Mouse (Mus musculus): ENCODE measurements at regions not wholly inside any gene's neighbourhood (a gene's known extent, or its start where the extent isn't known, plus 50 kb on each side); places are given as distances from the start of the nearest gene placed in this dataset.

- no peaks in the 10 kb centered on the region for H3K79me2 ChIP-seq (replicated peaks; ENCODE audit: control insufficient read depth, extremely low read depth, insufficient read depth, poor library complexity, severe bottlenecking)
These were observed 154.5 kb upstream of the Nmur2 start for GRCm38 (mm10) chr11:56195316-56195715.

GRCm38 (mm10) chr11:56193426-56193825 is 152.6 kb upstream of the Nmur2 start:
- dilution Hi-C loops (cut with MboI; ENCODE audit: extremely low pct_ligation_motif_present, extremely low pct_unique_long_range_greater_than_20kb, low sequenced_read_pairs) (no loop called here), in situ Hi-C loops (cut with MboI; ENCODE audit: low pct_ligation_motif_present, low pct_unique_long_range_greater_than_20kb, low sequenced_read_pairs) (no loop called here)
- TF ChIP-seq JUN (IDR thresholded peaks at IDR 0.05; ENCODE audit: insufficient read depth, low read depth, low read length) (no peak), NELFE (IDR thresholded peaks at IDR 0.05; ENCODE audit: low read depth, low read length) (no peak), MAFK (IDR thresholded peaks at IDR 0.05; ENCODE audit: insufficient replicate concordance, low read length) (no peak), RCOR1 (conservative IDR thresholded peaks at IDR 0.05; ENCODE audit: low read depth, low read length) (no peak), ZMIZ1 (IDR thresholded peaks at IDR 0.05; ENCODE audit: low read depth, low read length) (no peak), TBP (conservative IDR thresholded peaks at IDR 0.05; ENCODE audit: low read depth, low read length) (no peak), IRF4 (IDR thresholded peaks at IDR 0.05; ENCODE audit: low read depth, low read length) (no peak), GABPA (IDR thresholded peaks at IDR 0.05; ENCODE audit: insufficient replicate concordance, low read depth, low read length) (no peak), TCF12 (IDR thresholded peaks at IDR 0.05; ENCODE audit: low read depth, low read length) (no peak), RAD21 (IDR thresholded peaks at IDR 0.05; ENCODE audit: low read depth, low read length) (no peak), E2F4 (IDR thresholded peaks at IDR 0.05; ENCODE audit: insufficient replicate concordance, low read depth, low read length) (no peak), PAX5 (IDR thresholded peaks at IDR 0.05; ENCODE audit: low read length) (no peak), UBTF (IDR thresholded peaks at IDR 0.05; ENCODE audit: low read depth, low read length) (no peak), SMC3 (IDR thresholded peaks at IDR 0.05; ENCODE audit: low read depth, low read length) (no peak), EP300 (IDR thresholded peaks at IDR 0.05; ENCODE audit: low read length) (no peak), MXI1 (IDR thresholded peaks at IDR 0.05; ENCODE audit: low read depth, low read length) (no peak), ZNF384 (IDR thresholded peaks at IDR 0.05; ENCODE audit: low read depth, low read length) (no peak), KAT2A (IDR thresholded peaks at IDR 0.05; ENCODE audit: insufficient replicate concordance, low read length) (no peak)
- Histone ChIP-seq H3K4me3 (replicated peaks in 1 of 3; ENCODE audit: low read depth in 2 of 3, low read length in 2 of 3, poor library complexity in 1 of 3) (no peak overlapping the region), H3K4me1 (ENCODE audit: control insufficient read depth in 1 of 2, insufficient read depth in 2 of 2) (no peaks in the 10 kb centered on the region), H3K36me3 (replicated peaks in 1 of 2; ENCODE audit: control insufficient read depth in 1 of 2, insufficient read depth in 1 of 2, low read length in 1 of 2) (no peaks in the 10 kb centered on the region), H3K27me3 (replicated peaks) (peaks cover 2% of the 10 kb centered on the region), H3K9ac (ENCODE audit: insufficient read depth, low read depth) (no peak overlapping the region), H3K9me3 (replicated peaks; ENCODE audit: low read length) (no peaks in the 10 kb centered on the region), H3K27ac (ENCODE audit: insufficient read depth, low read depth) (no peak overlapping the region), H3K79me2 (replicated peaks; ENCODE audit: control insufficient read depth, extremely low read depth, insufficient read depth, poor library complexity, severe bottlenecking) (no peaks in the 10 kb centered on the region), H3K4me2 (ENCODE audit: insufficient read depth, low read depth, poor library complexity, severe bottlenecking) (no peak overlapping the region)
- DNase-seq (ENCODE audit: extremely low read depth) = no peak

More at GRCm38 (mm10) chr11:56195316-56195715, 154.5 kb upstream of the Nmur2 start:
- H3K36me3 ChIP-seq (replicated peaks in 1 of 2; ENCODE audit: control insufficient read depth in 1 of 2, insufficient read depth in 1 of 2, low read length in 1 of 2) = no peaks in the 10 kb centered on the region
- H3K4me1 ChIP-seq (ENCODE audit: control insufficient read depth in 1 of 2, insufficient read depth in 2 of 2) = no peaks in the 10 kb centered on the region
- H3K9ac ChIP-seq (ENCODE audit: insufficient read depth, low read depth) = no peak overlapping the region
- H3K27me3 ChIP-seq (replicated peaks) = peaks cover 2% of the 10 kb centered on the region
- TF ChIP-seq UBTF (IDR thresholded peaks at IDR 0.05; ENCODE audit: low read depth, low read length) (no peak), POLR2A (IDR thresholded peaks at IDR 0.05; ENCODE audit: low read depth, low read length) (no peak), JUND (conservative IDR thresholded peaks at IDR 0.05; ENCODE audit: low read depth, low read length) (no peak), ETS1 (conservative IDR thresholded peaks at IDR 0.05; ENCODE audit: low read depth, low read length) (no peak), TBP (conservative IDR thresholded peaks at IDR 0.05; ENCODE audit: low read depth, low read length) (no peak), MYC (IDR thresholded peaks at IDR 0.05; ENCODE audit: low read depth, low read length) (no peak), EP300 (IDR thresholded peaks at IDR 0.05; ENCODE audit: low read length) (no peak), SIN3A (IDR thresholded peaks at IDR 0.05; ENCODE audit: low read length) (no peak), PAX5 (IDR thresholded peaks at IDR 0.05; ENCODE audit: low read length) (no peak), SMC3 (IDR thresholded peaks at IDR 0.05; ENCODE audit: low read depth, low read length) (no peak), JUN (IDR thresholded peaks at IDR 0.05; ENCODE audit: insufficient read depth, low read depth, low read length) (no peak), ELF1 (IDR thresholded peaks at IDR 0.05; ENCODE audit: low read depth, low read length) (no peak), GABPA (IDR thresholded peaks at IDR 0.05; ENCODE audit: insufficient replicate concordance, low read depth, low read length) (no peak)
- no peak overlapping the region for H3K4me3 ChIP-seq (replicated peaks in 1 of 3; ENCODE audit: low read depth in 2 of 3, low read length in 2 of 3, poor library complexity in 1 of 3)
- dilution Hi-C loops (cut with MboI; ENCODE audit: extremely low pct_ligation_motif_present, extremely low pct_unique_long_range_greater_than_20kb, low sequenced_read_pairs) (no loop called here), in situ Hi-C loops (cut with MboI; ENCODE audit: low pct_ligation_motif_present, low pct_unique_long_range_greater_than_20kb, low sequenced_read_pairs) (no loop called here)
- DNase-seq (ENCODE audit: extremely low read depth) = no peak
- no peak overlapping the region for H3K27ac ChIP-seq (ENCODE audit: insufficient read depth, low read depth)
- H3K9me3 ChIP-seq (replicated peaks; ENCODE audit: low read length) = no peaks in the 10 kb centered on the region
- no peak overlapping the region for H3K4me2 ChIP-seq (ENCODE audit: insufficient read depth, low read depth, poor library complexity, severe bottlenecking)
